Comparison of ENCODE assay signal across 28 mouse cellular contexts in the genomic region with DNA sequence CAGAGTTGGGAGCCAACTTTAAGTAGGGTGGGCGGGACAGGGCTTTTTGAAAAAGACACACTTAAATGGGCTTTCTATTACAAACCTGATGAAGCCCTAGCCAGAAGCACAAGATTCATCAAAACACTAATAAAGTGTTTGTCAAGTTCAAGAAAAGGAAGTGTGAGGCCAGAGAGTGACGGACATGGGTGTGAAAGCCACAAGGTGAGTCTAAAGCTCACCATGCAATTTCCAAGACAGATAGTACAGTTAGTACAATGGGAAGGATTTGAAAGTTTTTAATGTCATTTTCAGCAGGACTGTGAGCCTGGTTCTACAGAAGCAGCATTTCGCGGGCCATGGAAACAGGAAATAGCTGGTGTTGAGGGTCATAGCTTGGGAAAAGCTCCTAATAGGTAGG. TPM values are rescaled to one million over a fixed set of nuclear protein-coding genes. Genes with fewer than 3 reads are reported as not detected.
"Had no signal": no experiment of that assay in that cellular context is flagged by ENCODE, and none has a peak within 500 bp of the region (broad histone marks: within the 10 kb centered on the region; RNA-seq: fewer than 3 reads in every experiment).

No protein-coding gene starts in this region.

- H3K27me3 ChIP-seq: limb, embryonic 12.5 days; limb, embryonic 15.5 days; liver, embryonic 15.5 days; lung, embryonic 15.5 days; midbrain, embryonic 12.5 days; neural tube, embryonic 12.5 days; neural tube, embryonic 15.5 days had no signal

- ATAC-seq: inflammation-experienced regulatory T-cells, adult 6 months; intestine, embryonic 16.5 days; midbrain, embryonic 16.5 days had no signal

- H3K36me3 ChIP-seq: limb, embryonic 12.5 days; limb, embryonic 15.5 days; liver, embryonic 15.5 days; lung, embryonic 15.5 days; midbrain, embryonic 12.5 days; neural tube, embryonic 12.5 days; neural tube, embryonic 15.5 days had no signal

- H3K9ac ChIP-seq: limb, embryonic 12.5 days; limb, embryonic 15.5 days; liver, embryonic 15.5 days; lung, embryonic 15.5 days; midbrain, embryonic 12.5 days; neural tube, embryonic 12.5 days; neural tube, embryonic 15.5 days had no signal

- H3K4me2 ChIP-seq: limb, embryonic 12.5 days; limb, embryonic 15.5 days; liver, embryonic 15.5 days; lung, embryonic 15.5 days; midbrain, embryonic 12.5 days; neural tube, embryonic 12.5 days; neural tube, embryonic 15.5 days had no signal

- H3K27ac ChIP-seq: kidney, postnatal 0 days; left cerebral cortex, adult 2 months; limb, embryonic 12.5 days; limb, embryonic 15.5 days; liver, embryonic 15.5 days; lung, embryonic 15.5 days; midbrain, embryonic 12.5 days; neural tube, embryonic 12.5 days; neural tube, embryonic 15.5 days had no signal

- DNase-seq: kidney, adult 18-20 months; kidney, adult 9 months; kidney, postnatal 25 days; layer of hippocampus, postnatal 36 days; left cerebral cortex, postnatal 4 days; lung, adult 18-20 months; lung, postnatal 10 days; lung, postnatal 36 days; right cerebral cortex, adult 18-20 months; right cerebral cortex, postnatal 25 days; spleen, adult 18-20 months; thymus, adult 18-20 months; thymus, postnatal 36 days had no signal

- H3K4me3 ChIP-seq: left cerebral cortex, adult 2 months; limb, embryonic 12.5 days; limb, embryonic 15.5 days; liver, embryonic 15.5 days; lung, embryonic 15.5 days; midbrain, embryonic 12.5 days; neural tube, embryonic 12.5 days; neural tube, embryonic 15.5 days had no signal

- H3K9me3 ChIP-seq: limb, embryonic 15.5 days; liver, embryonic 15.5 days; lung, embryonic 15.5 days; neural tube, embryonic 15.5 days had no signal

- H3K4me1 ChIP-seq: lung, embryonic 15.5 days; midbrain, embryonic 12.5 days; neural tube, embryonic 12.5 days had no signal

RNA-seq across cellular contexts. Expression of a gene that starts 10.9 kb away (rescaled TPM):
- total RNA-seq: layer of hippocampus, postnatal 36 days; left cerebral cortex, postnatal 10 days; megakaryocyte-erythroid progenitor cell, adult 5-6 weeks had no signal
- polyA plus RNA-seq: kidney, postnatal 0 days; limb, embryonic 12.5 days; limb, embryonic 15.5 days; liver, embryonic 15.5 days; midbrain, embryonic 12.5 days; midbrain, embryonic 16.5 days; neural tube, embryonic 12.5 days; stomach, embryonic 16.5 days had no signal
